15 mouse cellular contexts compared by ENCODE assay signal in the genomic region with DNA sequence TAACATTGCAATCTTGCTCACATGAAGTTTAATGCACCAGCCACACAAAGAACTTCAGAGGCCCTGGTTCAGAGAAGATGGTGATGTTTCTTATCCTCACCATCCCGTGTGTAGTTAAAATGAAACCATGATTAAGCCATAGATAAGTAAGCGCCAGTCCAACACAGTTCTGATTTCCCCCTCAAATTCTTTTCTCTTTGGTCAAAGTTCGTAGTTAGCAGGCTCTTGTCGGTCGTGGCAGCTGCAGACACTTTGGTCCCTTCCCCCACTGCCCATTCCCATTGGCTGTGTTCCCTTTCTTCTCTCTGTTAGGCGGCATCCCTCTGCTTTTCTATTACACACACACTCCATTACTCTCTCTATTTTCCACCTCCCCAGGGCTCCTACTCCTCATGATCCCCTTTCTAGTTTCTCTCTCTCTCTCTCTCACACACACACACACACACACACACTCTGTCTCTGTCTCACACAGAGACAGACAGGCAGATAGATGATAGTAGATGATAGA. TPM values are rescaled to one million over a fixed set of nuclear protein-coding genes. Genes with fewer than 3 reads are reported as not detected.
A peak's percentile ranks its signal among the peaks of the same experiment; 100 is the strongest.
DNase-seq lines count a peak whose midpoint lies in the region; ATAC-seq lines count a peak whose summit lies in the region.
"Had no signal": no experiment of that assay in that cellular context is flagged by ENCODE, and none has a peak within 500 bp of the region (broad histone marks: within the 10 kb centered on the region; RNA-seq: fewer than 3 reads in every experiment).

No protein-coding gene starts in this region.

- no peaks in the 10 kb centered on the region for H3K9me3 ChIP-seq in hindbrain, embryonic 14.5 days (ENCODE audit: control insufficient read depth, low read length)
- H3K9me3 ChIP-seq in hindbrain, embryonic 11.5 days (ENCODE audit: control insufficient read depth, low read length) = no peaks in the 10 kb centered on the region
- no peaks in the 10 kb centered on the region for H3K9me3 ChIP-seq in neural tube, embryonic 12.5 days
- 0 out of 2 replicates have a peak, but pooled peaks cover 3% of the 10 kb centered on the region for H3K9me3 ChIP-seq in neural tube, embryonic 15.5 days (replicated peaks)
- no peaks in the 10 kb centered on the region for H3K9me3 ChIP-seq in forebrain, embryonic 14.5 days (replicated peaks; ENCODE audit: control insufficient read depth, low read length)
- H3K9me3 ChIP-seq: limb, embryonic 13.5 days had no signal

- H3K4me1 ChIP-seq in hindbrain, embryonic 14.5 days (replicated peaks; ENCODE audit: control insufficient read depth, insufficient read depth, low read length) = peaks cover 6% of the 10 kb centered on the region; the same call in 1 of the 2 replicates
- H3K4me1 ChIP-seq in hindbrain, embryonic 11.5 days (replicated peaks; ENCODE audit: control insufficient read depth, insufficient read depth, low read length) = no peaks in the 10 kb centered on the region
- peaks cover 3% of the 10 kb centered on the region; the same call in 1 of the 2 replicates for H3K4me1 ChIP-seq in neural tube, embryonic 12.5 days
- H3K4me1 ChIP-seq in neural tube, embryonic 15.5 days = peaks cover 7% of the 10 kb centered on the region; the same call in 1 of the 2 replicates
- H3K4me1 ChIP-seq in forebrain, embryonic 14.5 days (ENCODE audit: control insufficient read depth, insufficient read depth, low read length) = no peaks in the 10 kb centered on the region
- H3K4me1 ChIP-seq: limb, embryonic 13.5 days had no signal

- DNase-seq in hindbrain, embryonic 14.5 days (ENCODE audit: low spot score) = no peak
- DNase-seq in hindbrain, embryonic 11.5 days (ENCODE audit: low spot score) = no peak
- DNase-seq in forebrain, embryonic 14.5 days (ENCODE audit: low spot score) = peak; percentile 30
- peak; percentile 44 for DNase-seq in yolk sac, embryonic 10.5 days (ENCODE audit: low spot score)
- DNase-seq in cerebellum, adult 8-10 months = no peak
- DNase-seq in heart, adult 9 months (ENCODE audit: low spot score in 2 of 2) = no peak
- DNase-seq: cerebellum, adult 11-12 months; liver, postnatal 0 days; right cerebral cortex, postnatal 25 days had no signal

- WGBS in hindbrain, embryonic 14.5 days = 31% methylated on average over 6 of the region's 6 CpGs
- WGBS in hindbrain, embryonic 11.5 days = 33% methylated on average over 6 of the region's 6 CpGs
- WGBS in neural tube, embryonic 12.5 days = 41% methylated on average over 6 of the region's 6 CpGs
- 39% methylated on average over 6 of the region's 6 CpGs for WGBS in neural tube, embryonic 15.5 days
- 32% methylated on average over 6 of the region's 6 CpGs for WGBS in forebrain, embryonic 14.5 days

- H3K27ac ChIP-seq in hindbrain, embryonic 14.5 days = no peak overlapping the region
- H3K27ac ChIP-seq in hindbrain, embryonic 11.5 days (ENCODE audit: low read depth, low read length) = no peak overlapping the region
- H3K27ac ChIP-seq in neural tube, embryonic 12.5 days = no peak overlapping the region
- H3K27ac ChIP-seq in neural tube, embryonic 15.5 days (replicated peaks) = no peak overlapping the region
- H3K27ac ChIP-seq in forebrain, embryonic 14.5 days (ENCODE audit: low read depth, low read length) = no peak overlapping the region
- H3K27ac ChIP-seq: left cerebral cortex, adult 2 months; limb, embryonic 13.5 days had no signal

- ATAC-seq in hindbrain, embryonic 14.5 days (ENCODE audit: low FRiP score) = peak; percentile 24; the same call in 1 of the 2 replicates
- ATAC-seq in hindbrain, embryonic 11.5 days (ENCODE audit: low FRiP score) = no peak
- ATAC-seq in neural tube, embryonic 12.5 days (ENCODE audit: low FRiP score, low read depth) = peak; percentile 44; the same call in 1 of the 2 replicates
- ATAC-seq in neural tube, embryonic 15.5 days (ENCODE audit: low FRiP score) = no peak
- ATAC-seq in forebrain, embryonic 14.5 days = peak; percentile 48; the same call in 1 of the 2 replicates
- ATAC-seq: liver, postnatal 0 days had no signal

- H3K27me3 ChIP-seq in hindbrain, embryonic 14.5 days (ENCODE audit: control insufficient read depth, insufficient read depth, low read length) = no peaks in the 10 kb centered on the region
- no peaks in the 10 kb centered on the region for H3K27me3 ChIP-seq in hindbrain, embryonic 11.5 days (ENCODE audit: control insufficient read depth, insufficient read depth, low read length)
- no peaks in the 10 kb centered on the region for H3K27me3 ChIP-seq in neural tube, embryonic 12.5 days (replicated peaks)
- no peaks in the 10 kb centered on the region for H3K27me3 ChIP-seq in neural tube, embryonic 15.5 days (replicated peaks)
- H3K27me3 ChIP-seq in forebrain, embryonic 14.5 days (replicated peaks; ENCODE audit: control insufficient read depth, insufficient read depth, low read length) = no peaks in the 10 kb centered on the region
- H3K27me3 ChIP-seq: limb, embryonic 13.5 days had no signal

- no peak overlapping the region for H3K4me2 ChIP-seq in hindbrain, embryonic 14.5 days (replicated peaks)
- H3K4me2 ChIP-seq in hindbrain, embryonic 11.5 days (replicated peaks; ENCODE audit: low read depth, low read length) = no peak overlapping the region
- no peak overlapping the region for H3K4me2 ChIP-seq in neural tube, embryonic 12.5 days (replicated peaks)
- H3K4me2 ChIP-seq in neural tube, embryonic 15.5 days = no peak overlapping the region
- H3K4me2 ChIP-seq in forebrain, embryonic 14.5 days (ENCODE audit: low read length) = no peak overlapping the region
- H3K4me2 ChIP-seq: limb, embryonic 13.5 days had no signal

- H3K4me3 ChIP-seq in hindbrain, embryonic 14.5 days (replicated peaks; ENCODE audit: low read length) = no peak overlapping the region
- no peak overlapping the region for H3K4me3 ChIP-seq in hindbrain, embryonic 11.5 days (ENCODE audit: low read depth, low read length)
- H3K4me3 ChIP-seq in neural tube, embryonic 12.5 days = no peak overlapping the region
- H3K4me3 ChIP-seq in neural tube, embryonic 15.5 days (replicated peaks) = no peak overlapping the region
- H3K4me3 ChIP-seq in forebrain, embryonic 14.5 days (ENCODE audit: low read depth, low read length) = no peak overlapping the region
- H3K4me3 ChIP-seq: left cerebral cortex, adult 2 months; limb, embryonic 13.5 days had no signal

- no peaks in the 10 kb centered on the region for H3K36me3 ChIP-seq in hindbrain, embryonic 14.5 days (replicated peaks; ENCODE audit: control insufficient read depth, insufficient read depth)
- no peaks in the 10 kb centered on the region for H3K36me3 ChIP-seq in hindbrain, embryonic 11.5 days (ENCODE audit: control insufficient read depth, insufficient read depth, low read length)
- no peaks in the 10 kb centered on the region for H3K36me3 ChIP-seq in neural tube, embryonic 12.5 days
- no peaks in the 10 kb centered on the region for H3K36me3 ChIP-seq in neural tube, embryonic 15.5 days
- H3K36me3 ChIP-seq in forebrain, embryonic 14.5 days (ENCODE audit: control insufficient read depth, insufficient read depth, low read length) = no peaks in the 10 kb centered on the region
- H3K36me3 ChIP-seq: limb, embryonic 13.5 days had no signal

- no peak overlapping the region for H3K9ac ChIP-seq in hindbrain, embryonic 14.5 days
- H3K9ac ChIP-seq in hindbrain, embryonic 11.5 days (ENCODE audit: low read depth, low read length) = no peak overlapping the region
- no peak overlapping the region for H3K9ac ChIP-seq in neural tube, embryonic 12.5 days
- no peak overlapping the region for H3K9ac ChIP-seq in neural tube, embryonic 15.5 days (replicated peaks)
- H3K9ac ChIP-seq in forebrain, embryonic 14.5 days (ENCODE audit: low read length) = no peak overlapping the region
- H3K9ac ChIP-seq: limb, embryonic 13.5 days; liver, postnatal 0 days had no signal

RNA-seq across cellular contexts. Expression of gene Anapc15-ps, which starts 14.4 kb away (rescaled TPM):
- polyA plus RNA-seq in hindbrain, embryonic 14.5 days (2014; fragmentation: Nextera tagmentation; extraction: Ambion mirVana) = not detected in 2 replicates
- not detected in 2 replicates for polyA plus RNA-seq in hindbrain, embryonic 11.5 days (2014; fragmentation: Nextera tagmentation; extraction: Ambion mirVana)
- polyA plus RNA-seq in neural tube, embryonic 12.5 days (2016; fragmentation: Nextera tagmentation; extraction: Ambion mirVana) = not detected in 2 replicates
- polyA plus RNA-seq in neural tube, embryonic 15.5 days (2015; fragmentation: Nextera tagmentation; extraction: Ambion mirVana) = not detected in 2 replicates
- polyA plus RNA-seq in forebrain, embryonic 14.5 days (2014; fragmentation: Nextera tagmentation; extraction: Ambion mirVana) = not detected in 2 replicates
- polyA plus RNA-seq: gonadal fat pad, adult 2 months; intestine, embryonic 14.5 days; liver, postnatal 0 days had no signal

Comparison
In these comparisons a context has a peak if more than half of its experiments do, and no peak if none do; other contexts are left out.
1. ATAC-seq: peak in hindbrain, embryonic 14.5 days (single experiment), neural tube, embryonic 12.5 days (single experiment) and forebrain, embryonic 14.5 days (single experiment); none in hindbrain, embryonic 11.5 days (single experiment) and neural tube, embryonic 15.5 days (single experiment).
2. DNase-seq: peak in forebrain, embryonic 14.5 days (single experiment) and yolk sac, embryonic 10.5 days (single experiment); none in hindbrain, embryonic 14.5 days (single experiment), hindbrain, embryonic 11.5 days (single experiment), cerebellum, adult 8-10 months (single experiment) and heart, adult 9 months (0 of 2).